Mouse (Mus musculus): ENCODE data around the gene Zfp276. TPM values are rescaled to one million over a fixed set of nuclear protein-coding genes. Genes with fewer than 3 reads are reported as not detected.
"Not testable (repeated sequence)": the region's sequence is repeated elsewhere in the genome, so short reads cannot be mapped to it uniquely, and the experiment has no call there.

The Zfp276 gene
- total RNA-seq, 2 experiments from 2014 or later: 20.6 to 23.0 TPM

GRCm38 (mm10) chr8:123242107-123242923 lies 11.7 kb upstream of the Zfp276 start:
- DNase-seq (ENCODE audit: low spot score in 2 of 2): no peak
- intact Hi-C loops (cut with DNase I): no loop called here

- no peak for DNase-seq (ENCODE audit: low spot score in 2 of 2)
- intact Hi-C loops (cut with DNase I): no loop called here
These were observed 10.9 kb upstream of the Zfp276 start for GRCm38 (mm10) chr8:123243053-123243452.

GRCm38 (mm10) chr8:123244382-123244781 lies 9.6 kb upstream of the Zfp276 start:
- DNase-seq (ENCODE audit: low spot score in 2 of 2): no peak
- intact Hi-C loops (cut with DNase I): no loop called here

- intact Hi-C loops (cut with DNase I): no loop called here
- no peak for DNase-seq (ENCODE audit: low spot score in 2 of 2)
These were observed 8.5 kb upstream of the Zfp276 start for GRCm38 (mm10) chr8:123245543-123245942.

- DNase-seq (ENCODE audit: low spot score in 2 of 2): no peak
- intact Hi-C loops (cut with DNase I): no loop called here
These were observed 6.2 kb upstream of the Zfp276 start for GRCm38 (mm10) chr8:123247748-123248147.

GRCm38 (mm10) chr8:123248596-123248995 lies 5.4 kb upstream of the Zfp276 start:
- intact Hi-C loops (cut with DNase I): no loop called here
- no peak for DNase-seq (ENCODE audit: low spot score in 2 of 2)

GRCm38 (mm10) chr8:123250940-123251339 lies 3.1 kb upstream of the Zfp276 start:
- DNase-seq (ENCODE audit: low spot score in 2 of 2): no peak
- intact Hi-C loops (cut with DNase I): loop anchor here (5.0 kb wide), 1 partner anchor 121 kb away; the partner anchor contains the start of gene Tcf25

- intact Hi-C loops (cut with DNase I): loop anchor here (5.0 kb wide), 1 partner anchor 119 kb away; the partner anchor contains the start of gene Tcf25
- DNase-seq (ENCODE audit: low spot score in 2 of 2): no peak
These were observed 1.1 kb upstream of the Zfp276 start for GRCm38 (mm10) chr8:123252925-123253324.

GRCm38 (mm10) chr8:123253451-123254098 lies 420 bp upstream of the Zfp276 start:
- intact Hi-C loops (cut with DNase I): loop anchor here (5.0 kb wide), 1 partner anchor 119 kb away; the partner anchor contains the start of gene Tcf25

GRCm38 (mm10) chr8:123255170-123255569 lies 1.2 kb downstream of the Zfp276 start:
- DNase-seq (ENCODE audit: low spot score in 2 of 2): no peak
- intact Hi-C loops (cut with DNase I): no loop called here

More at GRCm38 (mm10) chr8:123253451-123254098, 420 bp upstream of the Zfp276 start:
- DNase-seq (ENCODE audit: low spot score in 2 of 2): peak in 1 of 2 experiments; percentile 30

GRCm38 (mm10) chr8:123257114-123257513 lies 3.1 kb downstream of the Zfp276 start:
- DNase-seq (ENCODE audit: low spot score in 2 of 2): peak; percentile 31 to 81
- intact Hi-C loops (cut with DNase I): no loop called here

GRCm38 (mm10) chr8:123257593-123257992 lies 3.6 kb downstream of the Zfp276 start:
- DNase-seq (ENCODE audit: low spot score in 2 of 2); intact Hi-C loops (cut with DNase I): not testable (repeated sequence)

- intact Hi-C loops (cut with DNase I): no loop called here
- DNase-seq (ENCODE audit: low spot score in 2 of 2): no peak
These were observed 14.1 kb downstream of the Zfp276 start for GRCm38 (mm10) chr8:123267926-123268656.

- DNase-seq (ENCODE audit: low spot score in 2 of 2): no peak
- intact Hi-C loops (cut with DNase I): no loop called here
These were observed 17.2 kb downstream of the Zfp276 start for GRCm38 (mm10) chr8:123271147-123271546.

GRCm38 (mm10) chr8:123271901-123272300 lies 17.9 kb downstream of the Zfp276 start:
- intact Hi-C loops (cut with DNase I): no loop called here
- DNase-seq (ENCODE audit: low spot score in 2 of 2): no peak

GRCm38 (mm10) chr8:123274447-123274846 lies 20.5 kb downstream of the Zfp276 start:
- intact Hi-C loops (cut with DNase I): no loop called here
- no peak for DNase-seq (ENCODE audit: low spot score in 2 of 2)

GRCm38 (mm10) chr8:123275096-123275495 lies 21.1 kb downstream of the Zfp276 start:
- intact Hi-C loops (cut with DNase I): no loop called here
- DNase-seq (ENCODE audit: low spot score in 2 of 2): no peak

GRCm38 (mm10) chr8:123278445-123278844 lies 24.4 kb downstream of the Zfp276 start:
- intact Hi-C loops (cut with DNase I): no loop called here
- no peak for DNase-seq (ENCODE audit: low spot score in 2 of 2)

- intact Hi-C loops (cut with DNase I): no loop called here
- no peak for DNase-seq (ENCODE audit: low spot score in 2 of 2)
These were observed 25.8 kb downstream of the Zfp276 start for GRCm38 (mm10) chr8:123279828-123280227.
